Mouse (Mus musculus): ENCODE data around the gene Tomm40.

GRCm38 (mm10) chr7:19751070-19751383 is 35.8 kb upstream of the Tomm40 start:
- TF ChIP-seq CTCF (IDR thresholded peaks at IDR 0.05; ENCODE audit: low read depth) (no peak), EP300 (IDR thresholded peaks at IDR 0.05; ENCODE audit: low read depth) (no peak)

Measured in liver, postnatal 0 days (tissue).